In the genomic region with DNA sequence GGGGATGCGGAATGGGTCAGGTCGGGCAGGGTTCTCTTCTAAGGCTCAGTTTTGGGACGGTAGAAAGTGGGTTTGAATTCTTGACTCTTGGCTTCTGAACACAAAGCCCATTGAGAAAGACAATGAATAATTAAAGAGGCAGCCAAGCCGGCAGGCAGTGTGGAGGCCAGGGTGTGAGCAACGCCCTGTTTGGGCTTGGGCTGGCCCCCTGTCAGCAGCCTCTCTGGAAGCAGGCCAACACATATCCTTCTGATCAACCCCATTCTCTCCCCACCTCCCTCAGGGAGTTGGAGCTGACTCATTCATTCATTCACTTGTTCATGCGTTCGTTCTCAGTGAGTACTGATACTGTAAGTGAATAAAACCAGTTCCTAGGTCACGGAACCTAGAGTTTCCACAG, we compare ENCODE assay signal across 8 mouse cellular contexts. TPM values are rescaled to one million over a fixed set of nuclear protein-coding genes. Genes with fewer than 3 reads are reported as not detected.
A peak's percentile ranks its signal among the peaks of the same experiment; 100 is the strongest.
DNase-seq lines count a peak whose midpoint lies in the region; ATAC-seq lines count a peak whose summit lies in the region.

No protein-coding gene starts in this region.

- peak; percentile 23 to 57 for DNase-seq in kidney, postnatal 25 days
- peak; percentile 82 for DNase-seq in NIH3T3 (ENCODE audit: low read depth)
- peak; percentile 67 for DNase-seq in lung, postnatal 10 days
- DNase-seq in ovary, postnatal 14 days (ENCODE audit: low spot score): no peak
- DNase-seq in thymus, postnatal 10 days (ENCODE audit: low spot score in 2 of 2): no peak
- DNase-seq in T-cell, adult 2 months (ENCODE audit: low spot score): no peak

- no peak overlapping the region for H3K4me2 ChIP-seq in kidney, embryonic 14.5 days (replicated peaks; ENCODE audit: low read depth, low read length)
- H3K4me2 ChIP-seq in heart, embryonic 11.5 days: peak overlapping the region; percentile 9; the same call in 1 of the 2 replicates

- no peak overlapping the region for H3K9ac ChIP-seq in kidney, embryonic 14.5 days (ENCODE audit: low read depth, low read length)
- H3K9ac ChIP-seq in heart, embryonic 11.5 days (ENCODE audit: low read depth, low read length): no peak overlapping the region

- 40% methylated on average over 8 of the region's 8 CpGs for WGBS in kidney, embryonic 14.5 days
- WGBS in heart, embryonic 11.5 days (ENCODE audit: insufficient replicate concordance): 32% methylated on average over 8 of the region's 8 CpGs

- H3K9me3 ChIP-seq in kidney, embryonic 14.5 days (ENCODE audit: control insufficient read depth, low read length): no peaks in the 10 kb centered on the region
- H3K9me3 ChIP-seq in heart, embryonic 11.5 days (replicated peaks; ENCODE audit: control insufficient read depth, low read length): no peaks in the 10 kb centered on the region

- no peaks in the 10 kb centered on the region for H3K36me3 ChIP-seq in kidney, embryonic 14.5 days (ENCODE audit: control insufficient read depth, insufficient read depth, low read length)
- no peaks in the 10 kb centered on the region for H3K36me3 ChIP-seq in heart, embryonic 11.5 days (ENCODE audit: control insufficient read depth, insufficient read depth, low read length)

- no peak; the same call in 1 of the 2 replicates for ATAC-seq in kidney, embryonic 14.5 days (ENCODE audit: low FRiP score, low TSS enrichment)
- ATAC-seq in heart, embryonic 11.5 days (replicated peaks; ENCODE audit: insufficient number of reproducible peaks, low FRiP score, low TSS enrichment): no peak

- peaks cover 56% of the 10 kb centered on the region for H3K4me1 ChIP-seq in kidney, embryonic 14.5 days (ENCODE audit: control insufficient read depth, insufficient read depth, low read length)
- H3K4me1 ChIP-seq in heart, embryonic 11.5 days (ENCODE audit: control insufficient read depth, insufficient read depth, low read length): peaks cover 83% of the 10 kb centered on the region

- H3K4me3 ChIP-seq in kidney, embryonic 14.5 days (ENCODE audit: low read length): no peak overlapping the region
- H3K4me3 ChIP-seq in heart, embryonic 11.5 days (ENCODE audit: low read depth, low read length): no peak overlapping the region

- no peak overlapping the region; the same call in 1 of the 2 replicates for H3K27ac ChIP-seq in kidney, embryonic 14.5 days (ENCODE audit: low read depth, low read length)
- H3K27ac ChIP-seq in heart, embryonic 11.5 days (ENCODE audit: low read depth, low read length): peak overlapping the region; percentile 50; the same call in 1 of the 2 replicates

- H3K27me3 ChIP-seq in kidney, embryonic 14.5 days (ENCODE audit: control insufficient read depth, insufficient read depth, low read length): no peaks in the 10 kb centered on the region
- no peaks in the 10 kb centered on the region for H3K27me3 ChIP-seq in heart, embryonic 11.5 days (ENCODE audit: control insufficient read depth, insufficient read depth, low read length)

RNA-seq across cellular contexts. Expression of a gene that starts 36.7 kb away (rescaled TPM):
- 38.3 and 52.6 TPM in 2 replicates for polyA plus RNA-seq in kidney, embryonic 14.5 days (2014; fragmentation: Nextera tagmentation; extraction: Ambion mirVana)
- 53.2 and 54.1 TPM in 2 replicates for polyA plus RNA-seq in heart, embryonic 11.5 days (2014; fragmentation: Nextera tagmentation; extraction: Ambion mirVana)

Comparison
In these comparisons a context has a peak if more than half of its experiments do, and no peak if none do; other contexts are left out.
1. DNase-seq: peak in kidney, postnatal 25 days (2 of 2), NIH3T3 (single experiment) and lung, postnatal 10 days (single experiment); none in ovary, postnatal 14 days (single experiment), thymus, postnatal 10 days (0 of 2) and T-cell, adult 2 months (single experiment).